Mouse (Mus musculus) liver (tissue): ENCODE results near the gene Dlec1.

Source experiments
- DNase-seq: peaks from one replicate; pipeline ENCODE4 v3.0.0-alpha.2; 2020; ENCODE audit warnings: mixed read lengths

Gene Dlec1

DNA sequence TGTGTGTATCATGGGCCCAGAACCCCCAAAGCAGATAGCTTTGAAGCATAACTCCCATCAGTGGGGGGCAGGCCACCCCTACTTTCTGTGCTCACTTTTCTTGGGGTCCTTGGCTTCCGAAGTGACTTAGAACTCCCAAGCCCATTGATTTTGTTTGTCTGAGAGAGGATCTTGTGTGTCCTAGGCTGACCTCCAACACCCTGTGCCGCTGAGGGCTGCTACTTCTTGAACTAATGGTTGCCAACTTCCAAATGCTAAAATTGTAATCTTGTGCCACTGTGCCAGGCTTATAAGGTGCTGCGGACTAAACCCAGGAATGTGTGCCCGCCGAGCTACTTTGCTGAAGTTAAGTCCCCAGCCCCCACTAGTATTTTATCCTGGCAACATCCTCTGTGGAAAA lies 11.8 kb upstream of the Dlec1 start:
- DNase-seq = no peak

DNA sequence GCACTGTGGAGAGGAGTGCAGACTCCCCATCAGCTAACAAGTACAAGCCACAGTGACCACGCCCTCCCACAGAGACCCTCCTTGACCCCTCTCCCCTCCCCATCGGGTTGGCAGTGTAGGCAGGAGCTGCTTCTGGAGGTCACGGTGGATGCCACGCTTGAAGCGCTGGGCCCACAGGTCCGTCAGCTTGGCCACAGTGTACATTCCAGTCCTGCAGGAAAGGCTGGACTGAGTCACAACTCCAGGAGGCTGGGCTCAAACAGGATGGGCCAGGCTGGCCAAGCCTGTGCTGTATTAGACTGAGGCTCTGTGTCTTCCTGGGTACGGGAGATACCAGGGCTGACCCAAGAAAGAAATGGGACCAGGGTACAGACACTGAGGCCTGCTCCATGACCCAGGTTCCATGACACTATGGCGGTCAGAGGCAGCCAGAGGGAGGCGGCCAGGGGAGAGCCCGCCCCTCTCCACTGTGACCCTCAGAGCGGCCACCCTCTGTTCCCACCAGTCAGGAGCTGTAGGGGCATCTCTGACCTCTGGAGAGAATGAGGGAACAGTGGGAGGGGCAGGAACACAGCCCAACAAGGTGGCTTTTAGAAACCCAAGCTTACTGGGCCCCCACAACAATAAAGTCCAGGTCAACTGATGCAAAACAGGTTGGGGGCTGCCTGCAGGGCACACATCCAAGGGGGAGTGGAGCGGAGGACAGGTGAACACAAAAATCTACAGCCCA lies 10.5 kb upstream of the Dlec1 start:
- no peak for DNase-seq

DNA sequence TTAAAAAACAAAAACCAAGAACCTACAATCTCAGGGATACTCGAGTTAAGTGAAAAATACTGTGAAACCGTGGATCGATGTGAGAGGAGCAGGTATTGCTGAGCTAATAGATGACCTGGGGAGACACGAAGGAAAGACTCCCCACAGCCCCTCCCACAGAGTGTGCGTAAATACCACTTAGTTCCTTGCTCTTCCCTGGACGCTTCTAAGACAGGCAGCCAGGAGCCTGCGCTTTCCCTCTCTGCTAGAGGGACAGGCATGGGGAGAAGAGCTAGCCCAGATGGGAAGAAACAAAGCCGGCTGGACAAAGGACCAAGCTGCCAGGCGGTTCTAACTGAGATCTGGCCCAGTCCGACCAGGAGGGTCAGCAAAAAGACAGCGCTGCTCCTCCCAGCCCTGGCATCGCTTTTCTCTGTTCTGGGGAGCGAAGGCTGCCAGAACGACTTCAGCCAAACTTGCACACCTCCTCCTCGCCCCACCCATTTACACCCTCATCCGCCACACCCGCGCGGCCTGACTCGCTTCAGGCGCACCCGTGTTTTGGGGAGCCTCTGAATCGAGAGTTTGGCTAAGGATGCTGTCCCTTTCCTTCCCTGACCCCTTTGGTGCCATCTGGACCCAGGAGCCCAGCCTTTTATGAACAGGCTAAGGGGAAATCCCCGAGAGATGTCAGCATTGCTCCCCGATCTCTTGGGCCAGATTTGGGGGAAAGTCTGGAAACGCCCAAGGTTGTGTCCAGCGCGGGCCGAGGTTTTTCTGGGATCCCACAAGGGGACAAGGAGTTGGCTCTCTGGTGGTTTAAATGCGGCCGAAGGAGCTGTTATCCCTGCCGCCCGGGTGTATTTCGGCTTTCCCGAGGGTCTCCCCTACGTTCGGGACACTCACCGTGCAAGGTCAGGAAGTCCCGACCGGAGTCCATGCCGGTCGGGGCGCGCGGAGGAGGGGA lies 9.5 kb upstream of the Dlec1 start:
- DNase-seq = no peak

DNA sequence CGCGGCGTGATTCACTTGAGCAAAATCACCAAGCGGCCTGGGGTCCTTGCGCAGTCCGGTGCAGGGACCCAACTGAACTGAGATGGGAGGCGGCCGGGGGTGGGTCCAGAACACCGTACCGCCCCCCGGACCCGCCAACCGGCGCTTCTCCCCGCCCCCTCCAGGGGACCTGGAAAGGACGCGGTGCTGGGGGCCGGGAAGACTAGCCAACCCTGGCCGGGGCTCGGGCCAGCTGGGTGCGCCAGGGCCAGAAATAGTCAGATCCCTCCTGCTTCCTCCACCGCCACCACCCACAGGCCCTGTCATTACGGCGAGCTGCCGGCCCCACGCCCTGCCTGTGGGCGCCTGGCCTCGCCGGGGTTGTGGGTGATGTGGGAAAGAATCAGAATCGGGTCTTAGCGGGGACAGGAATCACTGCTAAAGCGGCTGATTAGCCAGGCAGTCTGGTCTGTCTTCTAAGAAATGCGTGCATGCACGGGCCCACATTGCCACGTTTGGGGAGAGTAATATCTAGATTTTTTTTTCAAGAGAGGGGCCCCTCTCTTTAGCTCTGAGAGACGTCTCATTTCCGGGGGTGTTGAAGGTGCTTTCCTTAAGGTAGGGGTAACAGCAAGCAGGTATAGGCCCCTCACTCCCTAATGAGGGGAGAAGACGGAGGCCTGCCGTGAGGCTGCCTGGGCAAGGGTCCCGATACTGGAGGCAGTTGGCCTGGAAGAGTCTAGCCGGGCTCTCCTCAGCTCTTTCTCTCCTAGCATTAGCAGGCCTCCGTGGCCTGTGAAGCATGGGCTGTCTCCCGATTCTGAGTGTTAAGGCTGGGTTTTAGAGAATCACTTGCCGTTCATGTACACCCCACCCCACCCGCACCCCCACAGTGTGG lies 8.6 kb upstream of the Dlec1 start, which contains the start of gene Plcd1:
Gene Plcd1, minus strand, starts transcription at position 84 of the 877 bp plus-strand sequence.
- DNase-seq = peak; percentile 73

DNA sequence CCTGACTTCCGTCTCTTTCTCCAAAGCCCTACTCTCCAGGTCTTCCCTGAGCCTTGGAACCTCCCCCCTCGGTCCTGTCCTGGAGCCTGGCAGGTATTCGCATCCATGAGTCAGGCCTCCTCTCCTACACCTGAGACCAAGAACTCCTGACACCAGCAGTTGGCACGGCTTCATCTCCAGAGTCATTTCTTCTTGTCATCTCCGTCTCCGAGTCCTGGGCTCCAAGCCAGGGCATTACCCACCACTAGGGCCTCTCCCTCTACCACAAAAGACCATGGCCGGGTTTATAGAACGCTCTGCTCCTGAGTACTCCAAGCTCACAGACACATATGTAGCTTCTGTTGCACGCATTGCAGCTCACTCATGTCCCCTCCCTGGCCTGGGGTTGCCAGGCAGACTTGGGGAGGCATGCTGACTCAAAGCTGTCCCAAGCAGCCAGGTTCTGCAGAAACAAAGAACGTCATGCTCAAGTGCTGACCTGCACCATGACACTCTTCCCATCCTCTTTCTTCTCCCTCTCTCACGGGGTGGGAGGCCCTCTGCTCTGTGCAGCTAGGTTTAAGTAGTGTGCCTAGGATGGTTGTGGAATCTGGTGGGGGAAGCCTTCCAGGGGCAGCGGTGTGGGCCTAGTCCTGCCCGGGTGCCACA lies 7.7 kb upstream of the Dlec1 start:
- DNase-seq = no peak

DNA sequence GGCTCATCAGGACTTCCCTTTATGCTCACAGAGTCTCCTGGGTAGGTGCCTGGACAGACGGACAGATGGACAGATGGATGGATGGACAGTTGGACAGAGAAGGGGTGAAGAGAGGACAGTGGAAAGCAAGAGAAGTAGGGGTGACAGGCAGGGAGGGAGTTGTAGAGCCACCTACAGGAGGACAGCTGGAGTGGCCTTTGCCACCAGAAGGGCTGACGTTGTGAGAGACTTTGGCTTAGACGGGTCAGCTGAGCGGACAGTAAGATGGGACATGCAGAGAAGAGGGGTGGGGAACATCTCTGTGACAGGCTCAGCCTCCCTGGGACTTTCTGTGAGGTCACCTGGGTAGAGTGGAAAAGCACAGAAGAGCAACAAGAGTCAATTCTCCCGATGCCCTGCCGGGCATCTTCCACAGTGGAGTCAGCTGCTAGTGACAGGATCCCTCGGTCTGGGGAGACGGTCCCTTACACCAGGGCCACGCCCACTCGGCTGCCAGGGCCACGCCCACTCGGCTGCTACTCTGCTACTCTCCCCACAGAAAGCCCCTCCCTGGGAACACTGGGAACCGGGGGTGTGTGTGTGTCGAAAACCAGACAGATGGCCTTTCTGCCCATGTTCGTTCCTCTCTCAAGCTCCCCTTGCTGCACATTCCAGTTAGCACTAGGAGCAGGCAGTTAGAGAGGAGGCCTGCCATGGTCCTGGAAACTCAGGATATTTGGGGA lies 1.9 kb upstream of the Dlec1 start:
- DNase-seq = peak; percentile 49

DNA sequence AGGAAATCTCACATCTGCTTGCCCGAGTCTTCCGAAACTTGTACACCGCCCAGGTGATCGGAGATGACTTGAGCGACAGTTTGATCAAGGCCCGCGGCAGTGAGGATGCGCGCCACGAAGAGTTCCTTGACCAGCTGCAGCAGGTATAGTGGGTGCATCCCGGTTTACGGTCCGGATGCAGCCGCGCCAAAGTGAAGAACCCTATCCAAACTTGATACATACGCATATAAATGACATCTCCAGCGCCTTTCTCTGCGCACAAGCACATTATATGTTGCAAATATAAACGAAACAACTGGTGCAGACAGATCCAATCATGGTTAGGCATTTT lies 470 bp downstream of the Dlec1 start:
- no peak for DNase-seq

DNA sequence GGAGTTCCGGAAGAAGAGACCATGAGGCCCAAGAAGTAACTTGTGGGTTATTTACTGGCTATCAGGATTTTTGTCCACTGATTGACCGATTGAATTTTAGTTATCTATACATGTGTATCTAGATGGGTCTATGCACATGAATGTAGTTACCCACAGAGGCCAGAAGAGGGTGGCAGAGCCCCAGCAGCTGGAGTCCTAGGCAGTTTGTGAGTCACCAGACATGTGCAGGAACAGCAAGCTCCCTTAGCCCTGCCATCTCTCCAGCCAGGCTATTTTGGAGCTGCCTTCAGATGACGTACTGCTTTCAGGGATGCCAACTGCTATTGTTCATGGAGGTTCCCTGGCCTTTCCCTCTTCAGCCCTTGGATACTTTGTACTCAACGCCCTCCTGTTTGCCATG lies 5.3 kb downstream of the Dlec1 start:
- no peak for DNase-seq

DNA sequence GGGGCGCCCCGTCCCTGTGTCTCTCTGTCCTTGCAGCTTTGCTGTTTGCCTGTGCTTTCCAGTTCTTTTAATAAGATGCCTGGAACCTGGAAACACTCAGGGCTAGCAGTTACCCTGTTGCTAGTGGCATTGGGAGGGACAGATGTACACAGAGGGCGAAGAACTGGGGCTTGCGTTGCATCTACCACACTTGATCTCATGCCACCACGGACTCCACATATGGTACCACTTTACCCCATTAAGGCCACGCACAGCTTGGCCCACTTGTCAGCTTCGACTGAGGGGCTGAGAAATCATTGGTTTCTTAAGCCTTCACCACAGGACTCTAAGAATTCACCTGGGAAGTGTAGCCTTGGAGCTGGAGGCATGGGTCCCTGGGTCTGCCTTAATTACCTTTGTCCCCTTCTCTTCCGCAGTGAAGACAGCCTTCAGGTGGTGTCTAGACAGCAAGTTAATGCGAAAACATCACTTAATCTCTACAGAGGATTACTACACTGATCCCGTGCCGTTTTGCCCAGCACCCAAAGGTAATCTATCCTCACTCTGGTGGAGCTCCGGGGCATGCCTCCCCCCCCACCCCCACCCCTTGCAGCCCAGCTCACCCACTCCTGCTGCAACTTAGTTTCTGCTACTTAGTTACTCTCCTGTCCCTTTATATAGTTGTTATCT lies 7.5 kb downstream of the Dlec1 start:
- DNase-seq = no peak

DNA sequence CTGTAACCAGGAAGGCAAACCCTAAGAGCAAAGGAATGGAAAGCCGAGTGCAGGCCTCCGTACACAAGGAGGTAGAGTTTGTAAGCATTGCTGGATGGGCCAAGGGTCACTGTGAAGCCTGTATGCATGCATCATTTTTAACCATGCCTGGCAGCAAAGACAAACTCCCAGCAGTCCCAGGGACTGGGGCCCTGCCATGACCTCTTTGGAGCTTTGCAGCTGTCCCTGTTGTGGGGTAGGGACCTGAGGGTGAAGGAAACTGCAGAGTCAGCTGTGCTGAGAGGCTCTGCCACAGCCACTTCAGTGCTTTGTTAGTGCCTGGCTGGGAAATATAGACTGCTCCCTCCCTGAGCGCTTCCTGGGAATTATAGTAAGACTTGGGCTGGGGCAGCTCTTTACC lies 8.4 kb downstream of the Dlec1 start:
- no peak for DNase-seq

DNA sequence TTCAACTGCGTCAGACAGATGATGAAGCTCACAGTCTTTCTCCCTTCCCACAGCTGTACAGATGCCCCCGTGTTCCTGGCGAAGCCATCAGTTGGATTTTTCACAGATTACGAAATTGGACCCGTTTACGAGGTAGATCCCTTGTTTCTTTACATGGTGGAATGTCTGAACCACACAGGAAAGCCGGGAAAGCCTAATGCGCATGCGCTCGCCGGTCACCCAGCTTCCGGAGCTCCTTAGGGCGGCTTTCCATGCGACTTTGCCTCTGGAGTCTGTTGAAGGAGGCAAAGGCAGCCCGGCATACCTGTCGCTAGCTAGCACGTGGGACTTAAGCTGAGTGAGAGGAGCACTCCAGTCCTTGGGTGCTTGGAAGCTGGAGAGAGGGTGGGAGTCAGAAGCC lies 12.6 kb downstream of the Dlec1 start:
- DNase-seq = no peak

DNA sequence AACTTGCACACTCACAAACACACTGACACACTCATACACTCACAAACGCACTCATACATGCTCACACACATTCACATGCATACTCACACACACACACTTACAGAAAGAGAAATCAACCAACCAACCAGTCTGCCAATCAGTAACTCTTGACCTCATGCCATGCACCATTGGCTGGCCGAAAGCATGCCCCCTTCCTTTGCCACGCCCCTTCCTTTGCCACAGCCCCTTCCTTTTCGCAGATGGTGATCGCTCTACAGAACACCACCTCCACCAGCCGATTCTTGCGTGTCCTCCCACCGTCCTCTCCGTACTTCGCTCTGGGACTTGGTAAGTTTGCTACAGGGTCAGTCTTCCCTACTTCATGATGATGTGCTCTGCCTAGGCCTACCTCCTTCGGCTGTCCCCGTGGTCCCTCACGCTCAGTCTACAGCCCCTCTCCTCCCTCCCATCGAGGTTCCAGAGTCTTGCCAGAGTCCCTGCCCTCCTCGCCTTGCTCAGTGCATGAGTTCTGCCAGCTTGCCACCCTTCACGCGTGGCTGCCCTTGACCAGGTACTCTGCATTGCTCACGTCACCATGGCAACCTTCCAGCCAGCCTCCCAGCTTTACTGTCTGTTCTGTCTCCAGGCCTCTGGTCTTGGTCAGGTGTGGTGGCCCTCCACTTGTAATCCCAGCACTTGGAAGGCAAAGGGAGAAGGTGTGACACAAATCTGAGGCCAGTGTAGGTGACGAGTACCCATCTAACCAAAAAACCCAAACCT lies 17.3 kb downstream of the Dlec1 start:
- DNase-seq = no peak

DNA sequence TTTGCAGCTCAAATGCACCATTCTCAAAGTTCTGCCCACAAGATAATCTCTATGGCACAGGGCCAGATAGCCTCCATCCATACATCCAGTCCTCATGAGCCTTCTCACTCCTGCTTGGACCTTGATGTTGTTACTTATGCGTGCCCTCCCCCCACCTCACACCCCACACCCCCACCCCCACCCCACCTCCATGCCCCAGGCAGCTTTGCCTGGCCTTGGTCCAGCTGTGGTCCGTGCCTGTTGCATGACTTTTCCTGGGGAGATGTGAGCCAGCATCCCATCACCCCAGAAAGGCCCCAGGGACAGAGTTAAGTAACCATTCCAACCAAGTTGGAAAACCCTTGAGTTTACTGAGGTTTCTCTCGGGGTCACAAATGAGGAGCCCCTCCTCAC lies 17.9 kb downstream of the Dlec1 start:
- no peak for DNase-seq

DNA sequence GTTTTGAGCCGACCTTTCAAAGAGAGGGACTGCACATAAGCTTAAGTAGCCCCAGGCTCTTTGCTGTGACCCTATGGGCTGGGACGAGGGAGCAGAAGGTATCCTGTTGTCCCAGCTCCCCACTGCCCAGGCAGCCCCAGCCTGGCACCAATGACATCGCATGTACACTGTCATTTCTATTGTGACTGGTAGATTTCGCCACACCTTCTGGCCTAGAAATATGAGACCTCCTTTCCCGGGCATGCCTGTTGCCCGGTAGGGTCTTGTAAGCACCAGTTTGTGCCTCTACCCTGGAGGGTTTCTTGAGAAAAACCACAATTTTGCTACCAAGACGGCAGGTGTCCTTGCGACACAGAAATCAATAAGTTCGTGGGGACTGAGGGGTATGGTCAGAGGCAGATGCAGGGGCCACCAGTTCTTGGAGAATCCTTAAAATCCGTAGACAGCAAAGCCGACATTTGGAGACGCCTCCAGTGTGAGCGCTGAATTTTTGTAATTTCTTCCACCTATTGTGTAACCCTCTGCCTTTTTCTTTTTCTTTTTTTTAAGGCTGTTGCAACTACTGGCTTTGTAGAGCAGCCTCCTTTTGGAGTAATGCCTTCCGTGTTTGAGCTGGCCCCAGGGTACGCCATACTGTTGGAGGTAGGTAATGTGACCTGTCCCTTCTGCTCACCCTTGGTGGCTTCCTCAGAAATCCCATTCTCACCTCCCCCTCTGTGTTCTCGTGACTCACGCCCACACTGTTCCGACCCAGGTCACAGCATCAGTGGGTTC lies 20.5 kb downstream of the Dlec1 start:
- DNase-seq = no peak

DNA sequence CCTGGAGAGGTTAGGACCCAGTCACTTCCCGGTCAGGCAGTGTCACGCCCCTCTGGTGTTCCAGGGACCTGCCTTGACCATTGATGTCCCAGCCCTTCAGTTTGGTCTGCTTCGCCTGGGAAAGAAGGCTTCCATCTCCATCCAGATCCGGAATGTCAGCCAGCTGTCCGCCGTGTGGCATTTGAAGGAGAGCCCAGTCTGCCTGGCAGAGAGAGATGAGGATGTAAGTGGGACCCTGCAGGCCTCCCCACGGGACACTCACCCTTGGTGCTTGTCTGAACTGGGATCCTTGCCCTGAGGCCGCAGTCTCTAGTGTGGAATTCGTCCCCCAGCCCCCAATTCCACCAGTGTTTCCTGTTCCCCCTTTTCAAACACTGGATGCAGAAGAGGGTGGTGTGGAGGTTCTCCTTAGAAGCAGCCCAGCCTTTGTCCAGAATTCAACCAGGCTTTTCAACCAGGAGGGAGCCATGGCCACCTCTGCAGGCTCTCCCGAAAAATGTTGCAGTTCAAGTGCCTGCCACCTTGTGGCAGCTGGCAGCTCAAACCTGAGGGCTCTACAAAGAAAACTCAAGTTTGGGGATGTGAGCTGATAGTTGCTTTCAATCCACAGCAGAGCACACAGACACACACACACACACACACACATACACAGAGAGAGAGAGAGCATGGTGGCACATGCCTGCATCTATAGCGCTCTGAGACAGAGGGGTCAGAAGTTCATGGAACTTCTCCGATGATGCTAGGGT lies 26.3 kb downstream of the Dlec1 start:
- DNase-seq = no peak

DNA sequence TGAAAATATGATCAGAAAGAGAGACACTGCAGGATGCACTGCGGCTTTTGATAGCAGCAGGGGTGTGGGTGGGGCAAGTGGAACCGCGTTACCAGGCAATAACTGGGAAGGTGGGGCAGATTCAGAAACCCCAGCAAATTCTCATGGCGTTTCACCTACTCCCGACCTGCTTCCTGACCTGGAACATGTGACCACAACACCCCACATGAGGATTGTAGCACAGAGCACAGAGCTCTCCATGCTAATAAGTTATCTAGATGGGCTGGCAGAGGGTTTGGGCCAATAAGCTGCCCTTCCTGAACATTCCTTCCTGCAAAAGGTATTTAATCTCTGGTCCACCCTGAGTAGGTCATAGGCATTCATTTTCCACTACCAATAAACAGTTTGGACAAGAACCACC lies 28.4 kb downstream of the Dlec1 start:
- no peak for DNase-seq

DNA sequence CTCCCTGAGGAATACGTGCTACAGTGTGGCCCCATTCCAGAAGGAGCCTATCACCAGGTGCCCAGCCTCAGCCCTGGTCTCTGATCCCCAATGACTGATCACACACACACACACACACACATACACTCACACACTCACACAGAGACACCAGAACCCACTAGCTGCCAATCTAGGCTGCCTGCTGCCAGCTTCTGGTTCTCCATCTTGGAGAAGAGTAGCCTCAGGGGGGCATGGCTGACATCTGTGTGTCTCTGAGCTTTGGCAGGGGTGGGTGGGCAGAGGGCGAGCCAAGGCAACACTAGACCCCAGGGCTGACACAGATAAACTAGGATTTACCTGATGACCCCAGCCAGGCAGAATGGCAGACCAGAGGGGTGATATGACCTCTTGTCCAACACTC lies 36.6 kb downstream of the Dlec1 start:
- no peak for DNase-seq

DNA sequence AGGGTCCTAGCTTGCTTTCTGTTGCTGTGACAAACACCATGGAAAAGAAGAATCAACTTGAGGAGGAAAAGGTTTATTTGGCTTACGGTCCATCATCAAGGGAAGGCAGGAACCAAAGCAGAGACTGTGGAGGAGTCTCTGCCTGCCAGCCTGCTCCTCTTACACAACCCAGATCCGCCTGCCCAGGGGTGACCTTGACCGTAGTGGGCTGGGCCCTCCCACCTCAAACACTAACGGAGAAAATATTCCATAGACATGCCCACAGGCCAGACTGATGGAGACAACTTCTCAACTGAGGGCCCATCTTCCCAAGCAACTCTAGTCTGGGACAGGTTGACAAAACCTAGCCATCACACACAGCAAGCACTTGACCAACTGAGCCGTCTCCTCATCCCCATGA lies 39.8 kb downstream of the Dlec1 start:
- no peak for DNase-seq

DNA sequence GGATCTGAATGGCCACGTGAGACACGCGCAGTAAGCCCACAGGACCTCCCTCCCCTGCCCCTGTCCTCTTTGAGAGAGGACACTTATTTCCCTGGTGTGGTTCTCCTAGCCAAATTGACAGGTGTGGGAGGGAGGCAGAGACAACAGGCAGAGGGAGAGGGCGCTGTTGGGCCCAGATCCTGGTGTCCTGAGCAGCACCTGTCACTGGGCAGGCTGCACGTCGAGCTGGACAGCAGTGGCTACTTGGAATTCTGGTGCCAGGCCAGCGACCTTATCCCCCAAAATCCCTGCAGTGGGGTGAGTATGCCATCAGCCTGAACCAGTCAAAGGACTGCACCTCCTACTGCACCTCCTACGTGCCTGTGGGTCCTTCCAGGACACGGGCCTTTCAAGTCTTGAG lies 41.1 kb downstream of the Dlec1 start:
- DNase-seq = no peak
